Mouse (Mus musculus) liver, embryonic 14.5 days (tissue): ENCODE measurements around the gene Ccdc6.

Source experiments
- CTCF ChIP-seq: IDR thresholded peaks from 2 replicates; pipeline ENCODE4 v1.5.1; 2016; ENCODE audit warnings: antibody characterized with exemption, low read depth, control low read depth
- EP300 ChIP-seq: IDR thresholded peaks from 2 replicates; pipeline ENCODE4 v1.6.1; 2016; ENCODE audit warnings: antibody characterized with exemption, low read depth

GRCm38 (mm10) chr10:70067169-70068115, 29.5 kb upstream of the Ccdc6 start:
- TF ChIP-seq EP300 (no peak), CTCF (no peak)
